Mouse (Mus musculus): ENCODE measurements at regions not wholly inside any gene's neighbourhood (a gene's known extent, or its start where the extent isn't known, plus 50 kb on each side); places are given as distances from the start of the nearest gene placed in this dataset.

DNA sequence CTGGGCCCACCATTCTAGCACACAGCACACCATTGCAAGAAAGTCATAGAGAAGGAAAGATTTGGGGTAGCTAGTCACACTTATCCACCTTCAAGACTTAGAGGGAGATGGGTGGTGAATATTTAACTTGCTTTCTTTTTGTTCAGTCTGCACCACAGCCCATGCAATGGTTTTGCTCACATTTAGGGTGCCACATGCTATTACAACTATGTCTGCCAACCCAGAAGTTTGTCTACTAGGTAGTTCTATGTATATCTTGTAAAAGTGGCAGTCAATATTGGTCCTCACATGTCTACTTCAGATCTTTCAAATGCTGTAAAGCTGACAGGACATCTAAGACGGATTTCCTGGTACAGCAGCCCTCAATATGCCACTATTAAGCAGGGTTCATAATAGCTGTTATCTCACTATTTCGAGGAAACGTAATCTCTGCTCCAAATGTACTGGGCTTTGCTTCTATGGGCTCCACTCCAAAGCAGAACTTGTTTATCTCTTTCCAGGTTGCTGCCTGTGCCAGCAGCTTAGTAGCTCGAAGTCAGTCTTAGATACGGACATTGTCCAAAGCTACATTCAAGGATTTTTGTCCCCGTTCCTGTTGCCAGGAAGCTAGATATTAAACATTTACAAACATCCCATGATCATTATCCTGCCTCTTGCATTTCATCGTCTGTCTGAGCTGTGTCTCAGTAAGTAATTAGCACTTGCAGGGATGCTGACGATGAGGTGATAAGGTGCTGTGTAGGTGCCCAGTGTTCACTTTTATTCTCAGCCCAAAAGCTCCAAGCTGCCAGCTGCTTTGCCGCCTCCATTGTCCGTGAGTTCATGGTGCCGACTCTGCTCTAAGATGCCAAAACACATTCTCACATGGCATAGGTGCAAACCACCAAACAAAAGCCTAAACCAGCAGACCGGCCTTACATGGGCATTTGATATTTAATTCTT, 327.8 kb upstream of the Robo2 start:
- DNase-seq (ENCODE audit: low read depth, low spot score): no peak

DNA sequence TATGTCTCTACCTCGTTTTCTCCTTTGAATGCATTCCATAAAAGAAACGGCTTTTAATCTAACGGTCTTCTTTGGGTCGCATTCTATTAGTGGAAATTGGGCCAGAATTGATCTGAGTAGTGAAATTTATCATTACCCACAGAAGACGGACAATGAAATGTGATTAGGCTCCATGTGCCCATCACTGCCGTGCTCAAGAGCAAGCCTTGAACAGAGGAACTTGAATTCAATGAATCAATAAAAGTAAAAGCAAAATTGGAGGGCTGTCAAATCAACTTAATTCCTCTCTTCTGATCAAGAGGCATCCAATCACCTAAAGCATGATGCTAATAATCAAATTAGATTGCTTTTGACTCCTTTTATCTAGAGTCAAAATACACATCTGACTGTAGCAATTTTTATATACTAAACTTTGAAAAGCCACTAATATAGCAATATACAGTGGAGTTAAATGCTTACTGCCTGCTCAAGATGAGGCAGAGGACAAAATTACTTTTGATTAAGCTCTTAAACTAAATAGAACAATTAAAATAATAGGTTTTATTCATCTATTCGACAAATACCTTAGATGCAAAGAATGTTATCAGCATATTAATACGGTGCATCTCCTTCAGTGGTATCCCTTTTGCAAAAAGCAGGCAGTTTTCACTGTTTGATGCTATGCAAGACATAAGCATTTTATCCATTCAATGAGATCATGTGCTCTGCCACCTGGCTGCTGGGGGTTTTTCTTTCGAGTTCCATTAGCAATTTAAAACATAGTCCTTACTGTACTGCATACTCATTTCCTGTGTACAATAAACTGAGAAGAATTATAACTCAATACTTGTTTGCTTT, 321.5 kb upstream of the Robo2 start:
- DNase-seq (ENCODE audit: low read depth, low spot score): no peak

DNA sequence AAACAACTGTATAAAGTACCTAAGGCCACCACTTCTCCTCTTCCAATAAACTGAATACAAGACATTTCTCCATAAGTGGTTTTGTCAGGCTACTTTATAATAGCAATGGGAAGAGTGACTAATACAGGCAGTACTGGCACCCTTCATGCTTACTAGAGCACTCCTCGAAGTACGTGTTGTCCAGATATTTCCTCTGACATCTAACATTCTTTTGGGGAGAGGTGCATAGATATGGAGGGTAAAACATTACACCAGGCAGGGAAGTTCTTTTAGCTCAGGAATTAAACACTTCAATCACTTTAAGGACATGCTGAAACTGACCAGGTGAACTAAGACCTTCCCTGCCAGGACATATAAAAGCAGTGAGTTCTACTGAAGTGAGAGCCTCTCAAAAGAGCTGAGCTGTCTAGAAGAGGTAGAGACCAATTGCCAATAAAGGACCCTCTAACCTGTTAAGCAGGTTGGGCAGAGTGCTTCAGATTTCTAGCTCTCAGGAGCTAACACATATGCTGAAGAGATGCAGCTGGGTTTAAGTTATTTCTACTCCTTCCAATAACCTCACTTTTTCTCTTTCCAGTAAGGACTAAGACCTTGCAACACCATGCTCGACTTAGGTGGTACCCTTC, 318.7 kb upstream of the Robo2 start:
- DNase-seq (ENCODE audit: low read depth, low spot score): no peak

DNA sequence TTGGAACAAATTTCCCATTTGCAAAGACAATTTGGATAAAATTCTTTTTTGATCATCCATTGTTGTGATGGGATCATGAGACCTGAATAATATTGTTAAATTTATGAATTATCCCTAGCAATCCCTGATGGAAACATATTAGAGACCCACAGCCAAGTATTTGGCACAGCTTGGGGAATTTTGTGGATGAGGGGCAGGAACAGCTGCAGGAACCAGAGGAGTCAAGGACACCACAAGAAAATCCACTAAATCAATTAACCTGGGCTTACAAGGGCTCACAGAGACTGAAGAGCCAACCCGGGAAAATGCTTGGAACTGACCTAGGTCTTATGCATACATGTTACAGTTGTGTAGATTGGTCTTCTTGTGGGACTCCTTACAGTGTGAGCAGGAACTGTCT, 311.6 kb upstream of the Robo2 start:
- DNase-seq (ENCODE audit: low read depth, low spot score): peak; percentile 22

DNA sequence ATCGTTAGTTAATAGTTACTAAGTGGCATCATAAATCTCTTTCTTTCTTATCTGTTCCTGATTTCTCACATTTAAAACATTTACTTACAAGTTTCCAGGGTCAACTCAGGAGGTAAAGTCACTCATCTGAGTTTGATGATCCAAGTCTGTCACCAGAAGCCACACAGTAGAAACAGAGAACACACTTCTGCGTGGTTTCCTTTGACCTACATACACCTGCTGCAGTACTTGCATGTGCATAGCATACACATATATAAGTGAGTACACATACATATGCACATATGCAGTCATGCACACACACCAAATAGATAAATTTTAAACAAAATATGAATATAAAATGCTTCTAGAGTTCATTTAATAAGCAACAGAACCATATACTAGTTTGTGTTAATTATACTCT, 306.5 kb upstream of the Robo2 start:
- DNase-seq (ENCODE audit: low read depth, low spot score): no peak

DNA sequence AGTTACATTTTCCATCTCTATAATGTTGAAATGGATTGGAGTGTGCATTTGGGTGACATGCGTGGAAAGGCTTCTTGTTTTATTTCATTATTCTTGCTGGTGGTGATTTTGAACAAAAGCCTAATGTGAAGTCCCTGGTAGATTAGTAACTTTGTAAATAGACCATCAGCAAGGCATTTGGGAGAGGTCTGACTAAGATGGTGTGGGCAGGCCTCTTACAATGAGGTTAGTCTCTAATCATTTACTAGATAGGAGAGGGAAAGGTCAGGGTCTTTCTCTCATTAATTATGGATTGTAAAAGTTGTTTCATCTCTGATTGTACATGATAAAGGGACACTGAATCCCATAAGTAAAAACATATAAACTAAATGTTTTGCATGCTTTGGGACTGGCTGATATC, 306.0 kb upstream of the Robo2 start:
- DNase-seq (ENCODE audit: low read depth, low spot score): no peak

DNA sequence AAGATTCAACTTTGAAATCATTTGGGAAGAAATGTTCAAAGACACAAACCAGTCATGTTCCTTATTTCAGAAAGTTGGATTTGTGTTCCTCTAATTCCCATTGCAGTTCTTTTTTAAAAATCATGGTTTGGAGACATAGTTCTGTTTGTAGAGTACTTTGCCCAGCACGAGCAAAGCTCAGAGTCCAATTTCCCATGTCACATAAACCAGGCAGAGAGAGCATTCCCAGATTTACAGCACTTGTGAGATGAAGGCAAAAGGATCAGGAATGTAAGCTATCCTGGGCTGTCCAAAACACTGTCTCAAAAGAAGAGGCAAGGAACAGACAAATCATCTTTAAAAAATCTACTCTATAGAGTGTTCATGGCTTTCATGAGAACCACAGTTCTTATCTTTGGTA, 303.3 kb upstream of the Robo2 start:
- peak; percentile 14 for DNase-seq (ENCODE audit: low read depth, low spot score)

DNA sequence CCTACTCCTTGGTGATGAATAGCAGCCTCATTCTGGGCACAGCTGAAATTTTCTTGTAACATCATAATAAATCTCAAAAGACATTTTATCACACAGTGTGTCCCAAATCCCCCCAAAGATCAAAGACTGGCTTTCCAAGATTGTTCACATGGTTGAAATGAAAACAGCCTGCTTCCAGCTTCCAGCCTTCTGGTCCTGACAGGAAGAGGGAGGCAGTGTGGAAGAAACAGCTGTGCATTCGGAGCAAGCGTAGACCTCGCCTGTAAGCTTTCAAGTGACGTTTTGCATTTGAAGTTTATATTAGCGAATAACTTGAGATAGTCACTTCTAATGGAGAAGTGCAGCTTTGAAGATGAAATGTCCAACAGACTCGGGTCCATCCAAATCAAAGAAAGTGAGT, 300.9 kb upstream of the Robo2 start:
- peak; percentile 44 for DNase-seq (ENCODE audit: low read depth, low spot score)

DNA sequence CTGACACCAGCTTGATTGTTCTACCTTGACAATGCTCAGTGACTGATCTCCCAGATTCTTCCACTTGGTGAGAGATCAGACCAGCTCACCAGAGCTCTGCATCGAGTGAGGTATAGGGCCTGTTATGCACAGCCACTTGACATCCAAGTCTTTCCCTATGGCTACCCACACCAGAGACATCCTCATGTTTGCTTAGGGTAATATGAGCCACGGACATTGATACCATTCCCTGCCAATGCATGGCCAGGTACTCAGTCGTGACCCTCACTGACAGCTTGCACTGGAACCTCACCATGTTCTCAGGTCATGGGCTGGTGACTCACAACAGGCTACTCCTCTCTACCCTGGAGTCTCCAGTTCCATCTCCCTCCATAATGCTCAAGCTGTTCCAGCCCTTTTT, 290.4 kb upstream of the Robo2 start:
- DNase-seq (ENCODE audit: low read depth, low spot score): no peak

DNA sequence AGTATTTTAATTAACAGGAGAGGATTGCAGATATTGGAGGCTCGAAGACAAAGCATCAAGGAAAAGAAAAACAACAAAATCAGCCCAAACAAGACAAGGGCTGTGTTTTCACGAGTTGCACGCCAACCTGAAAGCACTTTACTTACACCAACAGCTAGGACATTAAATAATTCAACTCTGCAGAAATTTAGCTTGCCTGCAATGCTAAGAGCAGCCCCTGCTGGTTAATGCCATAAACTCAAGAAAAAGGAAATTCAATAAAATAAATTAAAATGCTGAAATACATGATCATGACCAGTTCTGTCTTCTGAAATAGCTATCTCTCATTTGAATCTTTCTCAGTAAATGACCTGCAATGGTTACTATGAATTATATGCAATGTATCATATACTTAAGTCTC, 271.7 kb upstream of the Robo2 start:
- no peak for DNase-seq (ENCODE audit: low read depth, low spot score)

DNA sequence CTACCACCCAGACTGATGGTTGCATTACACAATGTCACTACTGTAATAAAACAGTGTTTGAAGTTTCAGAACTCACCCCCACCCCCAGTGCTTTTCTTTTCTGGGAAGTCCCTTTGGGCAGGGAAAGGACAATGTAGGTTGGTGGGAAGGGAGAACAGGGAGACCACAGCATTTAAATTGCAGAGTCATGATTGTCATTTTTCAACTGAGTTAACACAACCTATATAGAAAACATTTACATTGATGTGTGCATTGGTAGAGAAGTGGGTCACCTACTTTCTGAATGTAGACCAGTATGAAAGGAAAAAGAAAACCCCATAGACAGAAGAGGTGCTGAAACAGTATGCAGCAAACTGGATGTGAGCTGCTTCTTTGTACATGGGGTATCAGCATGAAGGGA, 264.0 kb upstream of the Robo2 start:
- no peak for DNase-seq (ENCODE audit: low read depth, low spot score)

DNA sequence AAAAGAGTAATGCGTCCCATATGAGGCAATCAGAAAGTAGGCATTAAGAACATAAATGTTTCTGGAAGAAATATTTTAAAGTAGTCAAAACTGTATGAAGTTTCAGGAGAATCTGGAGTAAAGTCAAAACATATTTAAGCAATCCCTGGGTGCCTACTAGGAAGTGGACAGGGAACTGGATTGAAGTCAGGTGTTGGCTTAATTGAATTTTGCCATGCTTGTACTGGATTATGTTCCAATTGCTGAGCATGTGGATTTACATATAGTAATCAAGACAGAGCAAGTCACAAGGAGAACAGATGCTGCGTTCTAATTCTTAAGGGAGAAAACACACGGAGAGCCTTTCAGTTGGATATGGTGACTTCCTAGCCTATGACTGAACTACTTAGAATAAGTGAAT, 259.8 kb upstream of the Robo2 start:
- no peak for DNase-seq (ENCODE audit: low read depth, low spot score)

DNA sequence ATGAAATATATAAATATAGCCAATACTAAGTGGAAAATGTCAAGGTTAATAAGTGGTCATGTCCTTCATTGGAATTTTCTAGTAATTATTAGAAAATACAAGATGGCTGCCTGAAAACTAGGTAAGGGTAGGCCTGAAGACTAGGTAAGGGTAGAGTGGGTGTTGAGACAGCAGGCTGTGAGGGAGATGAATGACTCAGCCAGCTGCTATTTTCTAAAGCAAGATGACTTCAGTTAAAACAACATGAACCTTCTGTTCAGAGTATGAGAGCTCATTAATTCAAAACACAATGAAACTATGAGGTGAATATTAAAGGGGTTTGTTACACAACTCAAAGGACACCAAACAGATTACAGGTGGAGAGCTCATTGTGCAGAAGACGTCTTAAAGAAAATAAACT, 252.7 kb upstream of the Robo2 start:
- no peak for DNase-seq (ENCODE audit: low read depth, low spot score)

DNA sequence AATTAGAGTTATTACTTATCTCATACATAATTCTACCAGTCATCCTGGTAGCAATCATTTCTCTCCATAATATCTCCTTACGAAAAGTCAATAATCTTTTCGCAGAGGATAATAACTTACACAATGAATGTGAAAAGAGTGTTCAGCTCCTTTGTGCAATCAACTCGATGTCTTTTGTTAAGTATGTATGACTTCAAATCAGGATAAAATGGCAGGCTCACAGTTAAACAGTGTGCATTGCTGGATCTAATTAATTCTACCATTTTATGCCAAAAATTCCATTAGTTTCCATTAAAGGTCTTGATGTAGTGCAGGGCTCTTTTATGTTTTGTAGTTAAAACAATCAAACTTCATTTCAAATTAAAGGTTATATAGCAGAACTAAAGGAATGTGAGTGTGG, 239.6 kb upstream of the Robo2 start:
- DNase-seq (ENCODE audit: low read depth, low spot score): no peak

DNA sequence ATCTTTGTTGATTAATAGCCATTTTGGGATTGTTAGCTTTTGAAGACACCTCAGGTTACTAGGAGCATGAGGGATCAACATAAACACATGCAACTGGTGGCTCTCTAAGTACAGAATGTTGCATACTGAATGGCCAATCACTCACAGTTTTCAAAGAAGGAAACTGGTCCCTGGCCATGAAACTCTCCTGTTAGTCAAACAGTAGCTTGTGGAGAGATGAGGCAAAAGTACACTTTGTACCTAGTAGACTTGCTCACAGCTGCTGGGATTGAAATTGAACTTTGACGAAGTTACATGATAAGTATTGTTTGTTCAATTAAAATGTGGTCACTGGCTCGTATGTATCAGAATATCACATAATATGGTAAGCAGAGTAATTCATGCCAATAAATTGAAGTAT, 237.6 kb upstream of the Robo2 start:
- DNase-seq (ENCODE audit: low read depth, low spot score): no peak

DNA sequence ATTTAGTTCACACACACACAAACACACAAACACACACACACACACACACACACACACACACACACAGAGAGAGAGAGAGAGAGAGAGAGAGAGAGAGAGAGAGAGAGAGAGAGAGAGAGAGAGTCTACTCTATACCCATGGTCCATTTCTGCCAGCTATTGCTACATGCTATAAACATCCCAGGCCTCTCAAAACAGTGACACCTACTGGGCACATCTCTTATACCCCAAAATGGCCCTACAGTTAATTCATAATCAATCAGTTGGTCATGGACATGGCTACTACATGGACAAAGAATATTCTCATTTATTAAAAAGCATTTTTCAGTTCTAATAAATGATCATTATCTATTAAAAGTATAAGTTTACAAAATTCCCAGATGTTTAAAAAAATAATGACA, 236.8 kb upstream of the Robo2 start:
- DNase-seq (ENCODE audit: low read depth, low spot score): no peak

DNA sequence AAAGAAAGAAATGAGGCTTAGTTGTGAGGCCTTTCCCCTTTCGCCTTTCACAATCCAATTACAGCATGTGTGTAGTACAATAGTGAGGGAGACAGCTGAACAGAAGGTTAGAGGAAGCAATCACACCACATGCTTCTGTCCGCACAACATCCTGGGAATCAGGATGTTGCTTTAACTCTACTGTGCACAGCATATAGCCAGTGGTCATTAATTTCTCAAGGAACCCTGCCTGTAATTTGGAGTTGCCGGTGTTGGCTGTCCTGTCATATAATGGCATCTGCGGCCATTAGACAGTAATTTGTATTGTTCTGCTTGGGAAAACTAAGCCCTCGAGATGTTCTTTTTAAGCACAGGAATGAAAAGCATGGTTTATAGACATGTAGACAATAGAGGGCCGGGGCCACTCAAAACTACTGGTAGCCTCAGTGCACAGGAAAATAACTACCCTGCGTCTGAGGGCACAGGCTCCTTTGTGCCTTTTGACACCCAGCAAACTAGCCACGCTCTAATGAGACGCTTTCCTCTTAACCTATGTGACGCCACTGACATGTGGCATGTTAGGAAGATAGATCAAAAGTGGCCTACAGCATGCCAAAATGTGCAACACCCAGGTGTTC, 233.2 kb upstream of the Robo2 start:
- peak; percentile 5 for DNase-seq (ENCODE audit: low read depth, low spot score)

DNA sequence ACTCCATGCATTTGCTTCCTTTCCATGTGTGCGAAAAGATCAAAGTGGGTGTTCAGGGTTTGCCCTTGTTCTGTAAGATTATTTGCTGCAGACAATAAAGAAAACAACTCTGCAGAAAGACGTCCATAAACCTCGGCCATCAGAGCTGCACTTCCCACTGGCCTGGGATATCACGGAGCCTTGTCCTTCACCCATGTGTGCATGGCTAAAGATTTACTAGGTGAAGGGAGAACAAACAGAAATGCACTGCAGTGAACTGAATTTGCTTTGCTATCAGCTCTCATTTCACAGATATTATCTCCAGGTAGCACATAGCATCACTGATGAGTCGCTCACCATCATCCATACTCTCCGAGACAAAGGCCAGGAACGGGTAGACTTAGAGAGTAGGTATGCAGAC, 228.2 kb upstream of the Robo2 start:
- no peak for DNase-seq (ENCODE audit: low read depth, low spot score)

DNA sequence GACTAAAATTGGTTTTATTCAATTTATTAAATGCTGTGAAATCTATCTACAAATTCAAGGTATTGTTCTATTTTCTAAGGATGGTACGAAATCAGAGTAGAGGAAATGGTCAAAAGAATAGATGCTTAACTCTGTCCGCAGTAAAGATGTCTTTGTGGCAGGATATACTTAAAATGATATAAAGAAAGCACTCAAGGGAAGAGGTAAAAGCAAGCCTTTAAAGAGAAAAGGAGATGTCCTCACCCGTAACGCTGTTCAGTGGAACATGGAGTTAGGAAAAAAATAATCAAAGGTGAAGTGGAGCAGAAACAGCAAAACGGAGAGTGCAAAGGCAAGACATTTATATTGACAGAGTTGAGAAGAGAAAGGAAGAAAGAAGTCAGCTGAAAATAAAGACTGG, 226.0 kb upstream of the Robo2 start:
- no peak for DNase-seq (ENCODE audit: low read depth, low spot score)

DNA sequence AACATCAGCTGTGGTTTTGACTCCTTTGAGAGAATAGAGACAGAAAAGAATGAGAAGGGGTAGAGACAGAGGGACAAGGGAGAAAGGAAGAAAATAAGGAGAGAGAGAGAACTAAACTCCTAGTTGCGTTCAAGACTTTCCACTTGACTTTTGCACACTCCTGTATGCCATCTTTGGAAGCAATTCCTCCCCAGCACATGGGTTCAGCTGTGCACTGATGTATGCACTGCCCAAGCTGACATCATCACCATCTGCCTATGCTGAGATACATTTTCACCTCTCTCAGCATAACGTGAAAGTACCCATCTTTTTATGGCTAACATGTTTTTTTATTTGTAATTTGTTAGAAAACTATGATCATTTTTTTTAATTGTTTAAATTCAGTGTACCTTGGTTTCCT, 214.2 kb upstream of the Robo2 start:
- no peak for DNase-seq (ENCODE audit: low read depth, low spot score)

DNA sequence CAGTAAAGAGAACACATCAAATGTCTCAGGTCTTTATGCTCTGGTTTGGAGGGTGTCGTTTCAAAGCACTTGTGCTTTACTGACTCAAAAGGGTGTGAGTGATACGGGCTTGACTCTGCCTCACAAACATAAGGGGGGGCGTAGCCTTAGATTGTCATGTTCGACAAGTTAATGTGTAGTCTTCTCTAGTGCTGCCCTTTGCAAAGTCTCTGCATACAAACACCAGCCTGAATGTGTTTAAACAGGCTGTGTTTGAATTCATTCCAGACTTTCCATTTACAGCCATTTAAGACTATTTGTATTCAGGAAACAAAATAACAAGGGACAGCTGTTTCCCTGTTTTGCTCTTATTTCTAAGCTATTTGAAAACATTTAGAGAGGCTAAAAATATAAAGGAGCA, 200.4 kb upstream of the Robo2 start:
- no peak for DNase-seq (ENCODE audit: low read depth, low spot score)

DNA sequence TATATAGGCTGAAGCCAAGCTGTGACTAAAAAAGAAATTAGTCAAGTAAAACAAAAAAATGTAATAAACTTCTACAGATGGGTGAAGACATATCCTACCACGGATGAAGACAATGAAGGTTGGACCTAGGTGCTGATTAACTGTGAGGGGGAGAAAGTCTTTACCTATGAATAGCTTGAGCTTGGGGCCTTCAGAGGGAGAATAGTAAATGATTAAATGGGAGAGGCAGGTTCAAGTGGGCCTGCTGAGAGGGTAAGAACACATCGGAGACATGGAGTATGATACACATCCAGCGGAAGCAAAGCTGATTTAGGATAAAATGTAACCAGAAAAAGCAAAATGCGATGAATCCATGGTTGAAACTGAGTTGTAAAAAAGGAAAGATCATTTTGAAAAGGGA, 197.9 kb upstream of the Robo2 start:
- DNase-seq (ENCODE audit: low read depth, low spot score): no peak

Data from mesoderm, embryonic 11.5 days (tissue).